Mouse (Mus musculus) myocyte (in vitro differentiated cells): ENCODE results near the gene Rims3.

Experiments used
- CEBPB ChIP-seq: IDR thresholded peaks from 2 replicates; pipeline ENCODE4 v1.6.1; 2011; ENCODE audit warnings: mild to moderate bottlenecking, moderate library complexity; ENCODE audit not compliant: poor library complexity, insufficient read depth, severe bottlenecking
- MAX ChIP-seq: IDR thresholded peaks from one replicate; pipeline ENCODE4 v1.6.1; 2011; ENCODE audit warnings: low read depth, mild to moderate bottlenecking, control low read depth
- MYOD1 ChIP-seq, 3 experiments: IDR thresholded peaks; one replicate each; pipeline ENCODE4 v1.6.1; 2011; ENCODE audit warnings: control low read depth in 2 of 3, low read depth in 2 of 3, mild to moderate bottlenecking in 2 of 3, moderate library complexity in 1 of 3; ENCODE audit not compliant: insufficient read length in 2 of 3, control insufficient read depth in 1 of 3
- POLR2A ChIP-seq: IDR thresholded peaks from one replicate; pipeline ENCODE4 v1.6.1; 2011; ENCODE audit warnings: low read depth, mild to moderate bottlenecking, control low read depth, moderate library complexity; ENCODE audit not compliant: insufficient read length
- POLR2AphosphoS2 ChIP-seq: IDR thresholded peaks from one replicate; pipeline ENCODE4 v1.6.1; 2011; ENCODE audit warnings: low read depth, control low read depth; ENCODE audit not compliant: insufficient read length
- SRF ChIP-seq: IDR thresholded peaks from one replicate; pipeline ENCODE4 v1.6.1; 2011; ENCODE audit warnings: low read depth; ENCODE audit not compliant: control insufficient read depth, insufficient read length
- TCF12 ChIP-seq: IDR thresholded peaks from one replicate; pipeline ENCODE4 v1.6.1; 2011; ENCODE audit warnings: mild to moderate bottlenecking, control low read depth; ENCODE audit not compliant: poor library complexity, insufficient read depth, severe bottlenecking
- USF1 ChIP-seq: IDR thresholded peaks from one replicate; pipeline ENCODE4 v1.6.1; 2011; ENCODE audit warnings: low read depth, mild to moderate bottlenecking, control low read depth, moderate library complexity

GRCm38 (mm10) chr4:120886811-120887210 is 32.2 kb downstream of the Rims3 start:
- no peak for TF ChIP-seq POLR2A
- TF ChIP-seq MYOD1 (IDR thresholded peaks at IDR 0.05; ENCODE audit: control insufficient read depth in 1 of 3, insufficient read length in 2 of 3, low read depth in 2 of 3): no peak
- TF ChIP-seq MAX: no peak
- no peak for TF ChIP-seq USF1
- TF ChIP-seq SRF: no peak
- no peak for TF ChIP-seq TCF12
- no peak for TF ChIP-seq CEBPB
- TF ChIP-seq POLR2AphosphoS2: no peak
